Mouse (Mus musculus): ENCODE measurements around the gene Higd1c.

Higd1c gene

GRCm38 (mm10) chr15:100433234-100433633 lies 68.9 kb downstream of the Higd1c start:
- in situ Hi-C loops (cut with MboI, MseI): no loop called here
